Mouse (Mus musculus) embryonic facial prominence, embryonic 15.5 days (tissue): ENCODE data around the gene Cdc7. TPM values are rescaled to one million over a fixed set of nuclear protein-coding genes. Genes with fewer than 3 reads are reported as not detected.

ENCODE experiments used
- ATAC-seq: fragments of 200-750 bp; cut with Nextera tagmentation; 2 replicates; pipeline ENCODE4 v1.8.0; 2017; ENCODE audit warnings: low read depth, moderate TSS enrichment; ENCODE audit not compliant: insufficient number of reproducible peaks, low FRiP score, low TSS enrichment
- H3K27ac ChIP-seq: fragments of 300-500 bp; sonication (generic); replicated peaks from 2 replicates; pipeline ENCODE4 v1.5.1; 2015; ENCODE audit warnings: mild to moderate bottlenecking, inconsistent platforms
- H3K27me3 ChIP-seq: fragments of 300-500 bp; sonication (generic); 2 replicates; pipeline ENCODE4 v1.6.1; 2015; ENCODE audit warnings: inconsistent platforms
- H3K36me3 ChIP-seq: fragments of 300-500 bp; sonication (generic); 2 replicates; pipeline ENCODE4 v1.6.1; 2015; ENCODE audit warnings: mild to moderate bottlenecking, inconsistent platforms
- H3K4me1 ChIP-seq: fragments of 300-500 bp; sonication (generic); 2 replicates; pipeline ENCODE4 v1.6.1; 2015; ENCODE audit warnings: inconsistent platforms
- H3K4me2 ChIP-seq: fragments of 300-500 bp; sonication (generic); replicated peaks from 2 replicates; pipeline ENCODE4 v1.6.1; 2015; ENCODE audit warnings: mild to moderate bottlenecking, inconsistent platforms
- H3K4me3 ChIP-seq: fragments of 300-500 bp; sonication (generic); replicated peaks from 2 replicates; pipeline ENCODE4 v1.5.1; 2015; ENCODE audit warnings: mild to moderate bottlenecking, inconsistent platforms
- H3K9ac ChIP-seq: fragments of 300-500 bp; sonication (generic); 2 replicates; pipeline ENCODE4 v1.6.1; 2015; ENCODE audit warnings: inconsistent platforms
- H3K9me3 ChIP-seq: fragments of 300-500 bp; sonication (generic); replicated peaks from 2 replicates; pipeline ENCODE4 v1.6.1; 2016; ENCODE audit warnings: inconsistent platforms
- WGBS: fragments of 180-500 bp; shearing (Covaris S2); methylation state at CpG from one replicate; pipeline ENCODE4 v1.1.7; 2015; 5-methylcytosine and 5-hydroxymethylcytosine counted together
- polyA plus RNA-seq: library from polyadenylated mRNA; unstranded; fragments of >200 nt; fragmentation: Nextera tagmentation; extraction: Ambion mirVana; gene quantifications from 2 replicates; pipeline ENCODE4 v1.2.1, GENCODE M21; 2015

Cdc7 gene
- 38.3 and 39.0 TPM in 2 replicates for polyA plus RNA-seq

- Histone ChIP-seq H3K9me3 (no peaks in the 10 kb centered on the region), H3K4me2 (peak within 1 kb of the TSS; percentile 89), H3K36me3 (0 out of 2 replicates have a peak, but pooled peaks cover 3% of the 10 kb centered on the region), H3K27me3 (no peaks in the 10 kb centered on the region), H3K27ac (peak within 1 kb of the TSS; percentile 78), H3K4me3 (peak within 1 kb of the TSS; percentile 80), H3K4me1 (peaks cover 12% of the 10 kb centered on the region), H3K9ac (peak within 1 kb of the TSS; percentile 56)
- ATAC-seq, result peak; percentile 93
- 4% methylated on average over 54 of the region's 54 CpGs for WGBS
These were observed at the start of gene Cdc7 for GRCm38 (mm10) chr5:106963584-106964512. Gene Cdc7, plus strand, starts transcription at chr5:106964322.

- no peaks in the 10 kb centered on the region for H3K4me1 ChIP-seq
- no peaks in the 10 kb centered on the region for H3K9me3 ChIP-seq
These were observed 44.8 kb upstream of the Cdc7 start for GRCm38 (mm10) chr5:106919315-106919714.

GRCm38 (mm10) chr5:106925488-106926368 lies 38.4 kb upstream of the Cdc7 start, which contains the start of gene Hfm1:
Gene Hfm1, minus strand, starts transcription at chr5:106926321.
- Histone ChIP-seq H3K9me3 (no peaks in the 10 kb centered on the region), H3K36me3 (no peaks in the 10 kb centered on the region), H3K27ac (no peak within 1 kb of the TSS), H3K9ac (peak within 1 kb of the TSS; percentile 31), H3K4me2 (peak within 1 kb of the TSS; percentile 79), H3K4me3 (peak within 1 kb of the TSS; percentile 58), H3K4me1 (peaks cover 8% of the 10 kb centered on the region), H3K27me3 (no peaks in the 10 kb centered on the region)
- peak; percentile 87 for ATAC-seq
- WGBS, result 1% methylated on average over 51 of the region's 76 CpGs

More at GRCm38 (mm10) chr5:106919315-106919714, 44.8 kb upstream of the Cdc7 start:
- Histone ChIP-seq H3K4me3 (no peak overlapping the region), H3K4me2 (no peak overlapping the region), H3K9ac (no peak overlapping the region), H3K36me3 (no peaks in the 10 kb centered on the region), H3K27me3 (no peaks in the 10 kb centered on the region), H3K27ac (no peak overlapping the region)
- no peak for ATAC-seq

GRCm38 (mm10) chr5:106926369-106926686 lies 37.8 kb upstream of the Cdc7 start:
- no peaks in the 10 kb centered on the region for H3K9me3 ChIP-seq
- WGBS, result 37% methylated on average over 4 of the region's 4 CpGs
- ATAC-seq, result no peak
- no peaks in the 10 kb centered on the region for H3K36me3 ChIP-seq
- H3K27me3 ChIP-seq, result no peaks in the 10 kb centered on the region
- no peak overlapping the region; the same call in 1 of the 2 replicates for H3K9ac ChIP-seq
- H3K27ac ChIP-seq, result no peak overlapping the region
- peak overlapping the region; percentile 58 for H3K4me3 ChIP-seq
- H3K4me2 ChIP-seq, result peak overlapping the region; percentile 79
- H3K4me1 ChIP-seq, result peaks cover 8% of the 10 kb centered on the region

GRCm38 (mm10) chr5:106927996-106928395 lies 36.1 kb upstream of the Cdc7 start:
- Histone ChIP-seq H3K36me3 (no peaks in the 10 kb centered on the region), H3K4me2 (no peak overlapping the region), H3K27me3 (no peaks in the 10 kb centered on the region), H3K4me1 (peaks cover 8% of the 10 kb centered on the region), H3K9ac (no peak overlapping the region), H3K27ac (no peak overlapping the region), H3K9me3 (no peaks in the 10 kb centered on the region), H3K4me3 (no peak overlapping the region)
- 67% methylated on average over 4 of the region's 4 CpGs for WGBS
- ATAC-seq, result no peak

- Histone ChIP-seq H3K4me3 (no peak overlapping the region), H3K27me3 (no peaks in the 10 kb centered on the region), H3K4me1 (no peaks in the 10 kb centered on the region), H3K9ac (no peak overlapping the region), H3K27ac (no peak overlapping the region), H3K9me3 (no peaks in the 10 kb centered on the region), H3K4me2 (no peak overlapping the region), H3K36me3 (no peaks in the 10 kb centered on the region)
- no peak for ATAC-seq
- 71% methylated on average over 4 of the region's 4 CpGs for WGBS
These were observed 17.8 kb upstream of the Cdc7 start for GRCm38 (mm10) chr5:106946342-106946741.

- no peaks in the 10 kb centered on the region for H3K4me1 ChIP-seq
- WGBS, result 80% methylated on average over 6 of the region's 6 CpGs
- no peak overlapping the region for H3K27ac ChIP-seq
- H3K9me3 ChIP-seq, result no peaks in the 10 kb centered on the region
- H3K27me3 ChIP-seq, result no peaks in the 10 kb centered on the region
- no peak for ATAC-seq
- no peak overlapping the region for H3K4me3 ChIP-seq
- no peak overlapping the region for H3K9ac ChIP-seq
- H3K36me3 ChIP-seq, result no peaks in the 10 kb centered on the region
- no peak overlapping the region for H3K4me2 ChIP-seq
These were observed 15.4 kb upstream of the Cdc7 start for GRCm38 (mm10) chr5:106948683-106949082.

- H3K9me3 ChIP-seq, result no peaks in the 10 kb centered on the region
- H3K36me3 ChIP-seq, result no peaks in the 10 kb centered on the region
- no peaks in the 10 kb centered on the region for H3K27me3 ChIP-seq
- H3K4me1 ChIP-seq, result 0 out of 2 replicates have a peak, but pooled peaks cover 3% of the 10 kb centered on the region
- no peak overlapping the region for H3K4me3 ChIP-seq
- H3K27ac ChIP-seq, result no peak overlapping the region
- no peak overlapping the region for H3K4me2 ChIP-seq
- no peak for ATAC-seq
- WGBS, result 50% methylated on average over 3 of the region's 3 CpGs
- H3K9ac ChIP-seq, result no peak overlapping the region
These were observed 7.7 kb upstream of the Cdc7 start for GRCm38 (mm10) chr5:106956467-106956866.

GRCm38 (mm10) chr5:106959031-106959430 lies 5.1 kb upstream of the Cdc7 start:
- 69% methylated on average over 3 of the region's 3 CpGs for whole genome bisulfite sequencing
- no peak overlapping the region for H3K4me2 ChIP-seq
- H3K4me3 ChIP-seq, result no peak overlapping the region
- no peaks in the 10 kb centered on the region for H3K36me3 ChIP-seq
- no peaks in the 10 kb centered on the region for H3K27me3 ChIP-seq
- ATAC-seq, result no peak
- no peak overlapping the region for H3K9ac ChIP-seq
- H3K9me3 ChIP-seq, result no peaks in the 10 kb centered on the region
- H3K4me1 ChIP-seq, result peaks cover 7% of the 10 kb centered on the region; the same call in 1 of the 2 replicates
- H3K27ac ChIP-seq, result no peak overlapping the region

GRCm38 (mm10) chr5:106960451-106960850 lies 3.7 kb upstream of the Cdc7 start:
- Histone ChIP-seq H3K36me3 (no peaks in the 10 kb centered on the region), H3K9ac (no peak overlapping the region), H3K4me3 (no peak overlapping the region), H3K4me1 (peaks cover 13% of the 10 kb centered on the region), H3K9me3 (no peaks in the 10 kb centered on the region), H3K4me2 (no peak overlapping the region), H3K27ac (no peak overlapping the region), H3K27me3 (no peaks in the 10 kb centered on the region)
- 81% methylated on average over 2 of the region's 2 CpGs for WGBS
- ATAC-seq, result no peak

GRCm38 (mm10) chr5:106964513-106965014 lies 442 bp downstream of the Cdc7 start:
- H3K9me3 ChIP-seq, result no peaks in the 10 kb centered on the region
- peak overlapping the region; percentile 78 for H3K27ac ChIP-seq
- WGBS, result under 1% methylated on average over 41 of the region's 41 CpGs
- H3K36me3 ChIP-seq, result peaks cover 9% of the 10 kb centered on the region
- peak overlapping the region; percentile 80 for H3K4me3 ChIP-seq
- peaks cover 12% of the 10 kb centered on the region for H3K4me1 ChIP-seq
- H3K4me2 ChIP-seq, result peak overlapping the region; percentile 89
- peak; percentile 79 for ATAC-seq
- peak overlapping the region; percentile 56 for H3K9ac ChIP-seq
- H3K27me3 ChIP-seq, result no peaks in the 10 kb centered on the region
